Mouse (Mus musculus) cerebellum, adult 8-10 months (tissue): ENCODE data around the gene Anapc15.
A peak's percentile ranks its signal among the peaks of the same experiment; 100 is the strongest.
"Not testable (repeated sequence)": the region's sequence is repeated elsewhere in the genome, so short reads cannot be mapped to it uniquely, and the experiment has no call there.

ENCODE experiments used
- DNase-seq: peaks from one replicate; pipeline ENCODE4 v3.0.0; 2022

Anapc15 gene

DNA sequence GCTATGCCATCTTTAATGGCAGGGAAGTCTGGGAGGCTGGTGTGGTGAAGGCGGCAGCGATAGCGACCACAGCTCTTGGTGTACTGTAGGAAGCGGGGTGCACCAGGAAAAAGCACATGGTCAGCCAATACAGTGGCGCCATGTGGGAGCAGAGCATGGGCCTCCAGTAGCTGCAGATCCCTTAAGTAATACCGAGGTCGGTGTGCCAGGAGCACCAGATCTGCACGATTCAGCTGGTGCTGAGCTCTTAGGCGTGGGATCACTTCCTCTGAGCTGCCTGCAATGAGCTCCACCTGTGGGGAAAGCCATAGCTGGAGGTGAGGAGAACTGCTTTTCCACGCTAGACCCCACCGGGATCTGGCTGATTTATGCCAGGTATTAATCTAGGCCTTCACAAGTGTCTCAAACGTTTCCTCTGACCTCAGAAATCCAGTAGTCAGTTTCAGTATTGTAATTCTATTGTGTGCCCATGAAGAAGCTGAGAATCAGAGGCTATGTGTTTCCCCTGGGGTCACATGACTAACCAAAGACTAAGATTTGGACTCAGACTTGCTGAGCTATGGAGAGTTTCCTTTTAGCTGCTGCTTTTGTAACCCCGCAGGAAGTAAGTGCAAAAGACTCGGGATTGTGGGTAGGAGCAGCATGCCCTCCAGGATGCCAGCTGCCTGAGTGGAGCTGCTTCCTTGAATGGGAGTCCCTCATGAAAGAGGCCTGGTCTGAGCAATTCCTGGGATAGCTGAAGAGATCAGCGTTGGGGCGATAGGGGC lies 37.0 kb downstream of the Anapc15 start:
- DNase-seq, result no peak

DNA sequence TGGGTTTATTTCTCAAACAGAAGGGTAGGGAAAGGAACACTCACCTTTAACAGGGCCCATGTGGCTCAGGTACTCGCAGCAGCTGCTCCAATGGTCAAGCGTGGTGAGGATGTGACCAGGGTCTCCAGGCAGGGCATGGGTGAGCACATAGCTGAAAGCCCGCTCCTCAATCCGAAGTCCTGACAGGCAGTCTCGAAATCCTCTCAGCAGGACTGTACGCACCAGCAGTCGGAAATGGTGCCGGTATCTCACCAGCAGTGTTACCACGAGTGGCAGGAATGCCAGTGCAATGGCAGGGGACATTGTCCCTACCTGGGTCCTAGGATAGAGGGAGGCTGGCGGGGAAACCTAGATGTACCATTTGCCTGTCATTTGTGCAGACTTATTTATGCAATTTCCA lies 38.5 kb downstream of the Anapc15 start:
- no peak for DNase-seq

DNA sequence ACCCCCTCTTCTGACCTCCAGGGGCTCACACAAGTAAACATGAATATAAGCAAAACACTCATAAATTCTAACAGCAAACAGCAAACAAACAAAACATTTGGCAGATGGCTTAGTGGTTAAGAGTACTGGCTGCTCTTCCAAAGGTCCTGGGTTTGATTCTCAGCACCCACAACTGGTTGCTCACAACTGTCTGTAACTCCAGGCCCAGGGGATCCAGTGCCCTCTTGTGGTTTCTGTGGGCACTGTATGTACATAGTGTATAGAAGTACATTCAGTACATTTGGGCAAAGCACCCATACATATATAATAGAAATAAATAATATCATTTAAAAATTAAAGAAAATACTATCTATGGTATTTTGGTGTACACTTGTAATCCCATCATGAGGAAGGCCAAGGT lies 39.3 kb downstream of the Anapc15 start:
- DNase-seq, result no peak

- peak; percentile 99 for DNase-seq
Measured at GRCm38 (mm10) chr7:101905561-101906286, 42.2 kb downstream of the Anapc15 start, which contains the start of gene Lamtor1. Gene Lamtor1, plus strand, starts transcription at chr7:101905904.

- DNase-seq, result no peak
Measured at GRCm38 (mm10) chr7:101906287-101906681, 42.8 kb downstream of the Anapc15 start, which contains the start of gene Tomt. Gene Tomt, minus strand, starts transcription at chr7:101906359.

- no peak for DNase-seq
Measured at GRCm38 (mm10) chr7:101906696-101907095, 43.2 kb downstream of the Anapc15 start.

GRCm38 (mm10) chr7:101908367-101908766 lies 44.9 kb downstream of the Anapc15 start:
- DNase-seq, result no peak

GRCm38 (mm10) chr7:101910138-101910537 lies 46.6 kb downstream of the Anapc15 start:
- no peak for DNase-seq

- no peak for DNase-seq
Measured at GRCm38 (mm10) chr7:101911982-101912381, 48.5 kb downstream of the Anapc15 start.

DNA sequence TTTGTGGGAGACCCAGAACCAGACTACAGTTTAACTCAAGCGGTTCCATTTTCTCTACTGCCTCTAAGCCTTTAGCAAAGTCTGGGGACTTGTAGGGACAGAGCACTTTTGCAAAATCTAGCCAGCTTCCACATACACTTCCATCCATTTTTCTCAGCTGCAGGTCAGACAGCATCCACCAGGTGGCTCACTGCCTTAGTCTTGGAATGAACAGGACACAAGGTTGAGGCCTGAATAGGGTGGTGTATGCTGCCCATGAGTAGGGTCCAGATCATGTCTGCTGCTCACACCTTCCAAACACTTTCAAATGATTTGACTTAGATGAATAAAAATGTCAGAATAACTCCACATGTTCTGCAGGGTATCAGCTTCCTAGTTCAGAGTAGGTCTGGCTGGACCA lies 54.6 kb downstream of the Anapc15 start:
- peak; percentile 63 for DNase-seq

DNA sequence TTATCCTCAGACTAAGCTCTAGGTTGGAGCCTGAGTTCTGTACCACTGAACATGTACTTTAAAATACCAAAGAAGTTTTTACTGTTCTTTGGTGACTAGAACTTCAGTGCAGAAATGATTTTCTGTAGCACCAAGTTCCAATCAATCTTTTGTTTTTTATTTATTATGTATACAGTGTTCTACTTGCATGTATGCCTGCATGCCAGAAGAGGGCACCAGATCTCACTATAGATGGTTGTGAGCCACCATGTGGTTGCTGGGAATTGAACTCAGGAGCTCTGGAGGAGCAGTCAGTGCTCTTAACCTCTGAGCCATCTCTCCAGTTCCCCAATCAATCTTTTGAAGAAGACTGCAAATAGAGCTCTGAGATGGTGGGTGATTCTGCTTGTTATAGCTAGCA lies 62.4 kb downstream of the Anapc15 start:
- DNase-seq, result not testable (repeated sequence)

DNA sequence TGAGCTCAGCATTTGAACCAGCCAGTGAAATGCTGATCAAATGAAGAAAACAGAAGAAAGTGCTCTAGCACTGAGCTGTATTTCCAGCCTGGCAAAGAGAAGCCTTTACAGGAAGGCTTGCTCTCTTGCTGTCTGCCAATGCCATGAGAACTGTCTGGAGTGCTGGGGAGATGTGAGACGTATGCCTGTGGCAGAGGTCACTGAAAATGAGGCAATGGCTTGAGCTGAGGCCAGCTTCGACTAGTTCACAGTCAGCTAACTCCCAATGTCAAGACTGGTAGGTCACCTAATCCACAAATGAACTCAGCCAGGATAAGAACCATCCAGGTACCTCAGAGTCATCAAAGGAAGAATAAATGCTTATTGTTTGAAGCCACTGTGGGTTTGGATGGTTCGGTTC lies 64.6 kb downstream of the Anapc15 start:
- no peak for DNase-seq

DNA sequence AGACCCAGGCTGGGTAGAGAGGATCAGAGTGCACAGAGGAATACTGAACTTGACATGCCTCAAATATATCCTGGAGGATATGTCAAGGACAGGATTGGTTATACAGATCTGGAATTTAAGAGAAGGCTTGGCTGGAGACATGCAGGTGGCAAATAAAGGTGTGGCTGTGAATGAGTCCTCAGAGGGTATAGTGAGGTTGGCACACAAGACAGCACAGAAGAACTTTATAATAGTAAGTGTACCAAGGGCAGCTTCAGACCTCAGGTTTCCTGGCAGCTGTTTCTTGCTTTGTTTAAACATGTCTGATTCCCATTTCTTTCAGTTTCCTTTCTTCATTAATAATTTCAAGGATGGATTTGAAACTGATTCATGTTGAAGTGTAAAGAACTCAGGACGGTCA lies 69.0 kb downstream of the Anapc15 start:
- DNase-seq, result no peak

DNA sequence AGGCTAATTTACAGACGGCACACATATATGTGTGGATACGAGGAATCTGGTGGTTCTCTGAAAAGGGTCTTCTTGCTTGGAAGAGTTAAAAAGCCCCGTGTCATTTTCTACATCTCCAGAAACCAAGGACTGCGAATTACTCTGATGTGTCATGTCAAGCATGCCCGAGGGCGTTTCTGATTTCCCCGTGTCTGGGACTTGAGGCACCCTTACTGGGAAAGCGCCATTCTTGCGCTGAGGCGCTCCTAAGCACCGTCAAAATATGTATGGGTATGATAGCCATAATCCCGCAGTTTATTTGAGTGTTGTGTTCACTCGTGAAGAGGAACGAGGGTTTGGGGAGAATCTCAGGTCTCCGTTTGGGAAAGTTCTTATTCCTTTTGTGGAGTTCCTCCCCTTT lies 69.8 kb downstream of the Anapc15 start:
- DNase-seq, result no peak

GRCm38 (mm10) chr7:101933751-101934240 lies 70.3 kb downstream of the Anapc15 start, which contains the start of the genes Lrrc51 and Numa1:
Gene Lrrc51, minus strand, starts transcription at chr7:101933895.
Gene Numa1, plus strand, starts transcription at chr7:101934111.
- peak; percentile 94 for DNase-seq

DNA sequence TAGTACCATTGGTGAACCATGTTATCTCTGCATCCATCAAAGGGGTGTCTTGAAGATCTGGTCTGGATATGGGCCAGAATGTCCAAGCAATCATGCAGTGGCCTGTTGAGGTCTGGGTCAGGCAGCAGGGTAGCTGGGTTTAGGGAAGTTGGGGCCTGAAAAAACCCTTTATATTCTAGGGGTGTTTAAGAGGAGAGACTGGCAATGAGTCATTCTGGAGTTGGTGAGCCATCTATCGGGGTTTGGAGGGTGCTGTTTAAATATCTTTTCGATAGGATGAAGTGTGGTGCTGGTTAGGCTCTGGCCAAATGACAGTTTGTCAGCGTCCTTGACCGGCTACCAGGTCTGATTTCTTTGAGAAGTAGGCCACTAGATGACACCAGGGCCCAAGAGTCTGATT lies 72.4 kb downstream of the Anapc15 start:
- no peak for DNase-seq

DNA sequence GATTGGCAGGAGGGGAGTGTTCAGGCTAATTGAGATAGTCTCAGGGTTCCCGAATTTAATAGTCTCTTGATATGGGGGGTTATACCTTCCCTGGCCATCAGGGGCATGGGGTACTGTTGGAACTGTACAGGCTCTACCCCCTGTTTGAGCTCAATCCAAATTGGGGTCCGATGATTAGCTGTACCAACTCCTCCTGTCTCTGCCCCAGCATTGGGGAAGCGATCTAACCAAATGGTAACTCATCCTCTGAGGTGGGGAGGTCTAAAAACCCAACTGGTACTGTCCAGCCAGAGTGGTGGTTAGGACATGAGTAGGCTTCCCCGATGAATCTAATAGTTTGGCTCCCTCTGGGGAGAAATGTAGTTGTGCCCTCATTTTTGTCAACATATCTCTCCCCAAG lies 73.5 kb downstream of the Anapc15 start:
- peak; percentile 34 for DNase-seq

DNA sequence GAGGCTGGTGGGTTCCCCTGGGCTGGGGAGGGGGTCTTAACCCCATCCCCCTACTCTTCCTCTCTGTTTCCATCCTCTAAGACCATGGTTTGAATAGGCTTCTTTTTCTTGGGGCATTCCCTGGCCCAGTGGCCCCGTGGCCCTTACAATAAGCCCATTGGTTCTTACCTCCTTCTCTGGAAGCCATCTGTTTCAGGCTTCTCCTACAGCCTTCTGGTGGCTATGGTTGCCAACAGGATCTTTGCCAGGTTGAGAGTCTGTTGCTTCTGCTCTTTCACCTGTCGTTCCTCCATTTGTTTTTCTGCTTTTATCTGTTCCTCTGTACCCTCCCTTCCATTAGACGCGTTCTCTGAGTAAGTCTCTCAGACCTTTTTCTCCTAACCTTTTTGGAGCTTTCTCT lies 74.1 kb downstream of the Anapc15 start:
- peak; percentile 90 for DNase-seq

- peak; percentile 43 for DNase-seq
Measured at GRCm38 (mm10) chr7:101938348-101938747, 74.8 kb downstream of the Anapc15 start.

DNA sequence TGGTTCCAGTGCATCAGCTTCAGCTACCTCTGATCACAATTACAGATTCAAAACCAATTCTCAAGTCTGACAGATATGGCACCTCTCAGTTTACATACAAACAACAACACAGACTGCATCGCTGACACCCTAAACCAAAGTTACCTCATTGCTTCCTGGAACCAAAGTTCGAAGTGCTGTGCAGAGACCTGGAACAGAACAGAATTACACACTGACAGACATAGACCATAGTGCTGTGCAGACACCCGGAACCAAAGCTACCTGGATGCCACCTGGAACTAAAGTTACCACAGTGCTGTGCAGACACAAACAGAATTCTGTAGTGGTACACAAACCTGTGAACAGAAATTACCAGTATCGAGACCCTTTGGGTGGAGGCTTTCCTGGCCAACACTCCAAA lies 76.2 kb downstream of the Anapc15 start:
- no peak for DNase-seq

DNA sequence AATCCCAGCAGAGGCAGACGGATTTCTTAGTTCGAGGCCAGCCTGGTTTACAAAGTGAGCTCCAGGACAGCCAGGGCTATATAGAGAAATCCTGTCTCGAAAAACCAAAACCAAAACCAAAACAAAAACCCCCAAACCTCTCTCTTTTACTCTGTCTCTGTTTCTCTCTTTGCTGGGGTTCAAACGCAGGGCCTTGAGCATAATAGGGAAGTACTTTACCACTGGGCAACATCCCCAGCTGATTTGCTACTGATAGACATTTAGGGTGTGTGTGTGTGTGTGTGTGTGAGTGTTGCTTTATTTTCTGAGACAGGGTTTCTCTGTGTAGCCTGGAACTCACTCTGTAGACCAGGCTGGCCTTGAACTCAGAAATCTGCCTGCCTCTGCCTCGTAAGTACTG lies 85.5 kb downstream of the Anapc15 start:
- DNase-seq, result not testable (repeated sequence)
